Mouse (Mus musculus): ENCODE measurements around the gene Wdr54.

GRCm38 (mm10) chr6:83186946-83187345 is 30.7 kb upstream of the Wdr54 start:
- no peak for TF ChIP-seq CTCF (conservative IDR thresholded peaks at IDR 0.05; ENCODE audit: low read length)
- TF ChIP-seq NANOG (IDR thresholded peaks at IDR 0.05; ENCODE audit: borderline replicate concordance, low read length): no peak

All from E14TG2a.4 (cell line).